Mouse (Mus musculus) CD4-positive, CD25-positive, alpha-beta regulatory T cell, adult 2 months (primary cell): ENCODE results near the gene Gm45062.

Experiments used
- DNase-seq: peaks from one replicate; pipeline ENCODE4 v3.0.0-alpha.2; 2012; ENCODE audit warnings: low read depth, low spot score

Gm45062 gene

DNA sequence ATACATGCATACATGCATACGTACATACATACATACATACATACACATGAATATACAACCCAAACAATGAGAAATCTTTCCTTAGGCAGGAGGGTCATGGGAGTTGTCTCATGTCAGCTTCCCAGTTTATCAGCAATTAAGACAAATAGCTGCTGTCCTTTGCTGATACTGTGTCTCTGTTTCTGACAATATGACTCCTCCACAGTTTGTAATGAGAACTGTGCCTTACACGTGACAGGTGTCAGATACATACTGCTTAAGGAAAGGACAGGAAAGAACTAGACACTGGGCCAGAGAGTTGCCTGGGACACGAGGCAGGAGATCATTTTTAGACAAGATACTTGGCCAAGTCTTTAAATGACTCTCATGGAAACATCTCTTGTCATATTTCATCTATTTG is 215.1 kb downstream of the Gm45062 start:
- DNase-seq, result no peak

DNA sequence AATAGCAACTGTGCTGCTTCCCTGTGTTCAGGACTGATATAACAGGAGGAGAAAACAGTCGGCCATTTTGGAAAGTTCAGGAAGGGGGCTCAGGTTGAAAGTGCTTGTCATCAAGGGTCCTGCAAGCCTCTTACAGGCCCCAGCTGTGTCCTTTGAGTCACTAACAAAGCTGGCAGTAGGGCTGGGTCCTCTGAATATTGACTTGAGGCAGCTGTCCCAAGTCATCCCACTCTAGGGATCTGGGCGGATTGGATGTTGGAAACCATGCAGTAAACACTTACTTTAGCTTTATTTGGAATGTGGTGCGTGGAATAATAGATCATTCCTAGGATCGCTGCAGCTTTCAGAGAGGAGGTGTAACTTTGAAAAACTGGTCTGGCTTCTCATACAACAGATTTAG is 215.6 kb downstream of the Gm45062 start:
- DNase-seq, result no peak

DNA sequence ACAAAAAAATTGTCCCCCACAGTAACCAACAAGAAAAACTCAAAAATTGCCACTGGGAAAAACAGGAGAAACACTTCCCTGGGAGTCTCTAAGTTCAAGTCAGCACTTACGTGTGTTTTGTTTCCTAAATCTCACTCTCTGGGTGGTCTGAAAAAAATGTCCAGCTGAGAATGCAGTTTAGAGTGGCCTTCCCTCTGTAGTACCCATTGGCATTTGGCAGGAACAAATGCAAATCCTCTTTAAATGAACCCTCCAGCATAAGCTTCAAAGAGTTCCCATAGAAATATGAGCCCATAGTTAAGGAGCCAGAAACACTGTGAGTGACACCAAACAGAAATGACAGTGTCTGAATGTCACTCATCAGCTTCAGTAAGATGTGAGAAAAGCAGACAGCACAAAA is 219.9 kb downstream of the Gm45062 start:
- no peak for DNase-seq

DNA sequence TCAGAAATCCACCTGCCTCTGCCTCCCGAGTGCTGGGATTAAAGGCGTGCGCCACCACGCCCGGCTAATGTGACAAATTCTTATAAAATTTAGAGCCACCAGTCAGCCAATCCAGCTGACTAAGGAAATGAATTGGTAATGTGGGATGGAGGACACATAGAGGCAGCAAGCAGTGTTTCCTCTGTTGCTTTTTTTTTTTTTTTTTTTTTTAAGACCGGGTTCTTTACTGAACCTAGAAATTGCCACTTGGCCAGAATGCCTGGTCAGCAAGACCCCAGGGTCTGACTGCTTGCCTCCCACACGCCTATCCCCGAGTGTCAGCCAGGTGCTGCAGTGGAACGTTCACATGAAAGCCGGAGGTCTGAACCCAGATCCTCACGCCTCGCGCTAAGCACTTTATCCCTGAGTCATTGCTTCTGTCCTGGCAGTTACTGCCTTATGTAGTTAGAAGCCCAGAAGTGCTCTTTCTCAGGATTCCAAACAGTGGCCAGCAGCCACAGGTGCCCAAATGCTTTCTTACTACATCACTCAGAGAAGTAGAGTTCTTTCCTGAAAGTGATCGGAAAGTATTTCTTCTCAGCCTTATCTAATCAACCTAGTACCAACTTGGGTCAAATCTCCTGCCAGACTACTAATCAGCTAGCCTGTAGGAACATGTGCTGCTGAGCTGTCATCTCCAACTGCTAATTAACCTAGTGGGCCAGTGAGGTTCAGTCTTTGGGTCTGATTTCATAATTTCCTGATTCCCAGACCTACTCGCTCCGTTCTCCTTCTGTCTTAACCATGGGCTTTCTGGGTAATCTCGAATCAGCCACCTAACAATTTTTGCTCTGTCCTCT is 225.4 kb downstream of the Gm45062 start:
- peak; percentile 54 for DNase-seq

DNA sequence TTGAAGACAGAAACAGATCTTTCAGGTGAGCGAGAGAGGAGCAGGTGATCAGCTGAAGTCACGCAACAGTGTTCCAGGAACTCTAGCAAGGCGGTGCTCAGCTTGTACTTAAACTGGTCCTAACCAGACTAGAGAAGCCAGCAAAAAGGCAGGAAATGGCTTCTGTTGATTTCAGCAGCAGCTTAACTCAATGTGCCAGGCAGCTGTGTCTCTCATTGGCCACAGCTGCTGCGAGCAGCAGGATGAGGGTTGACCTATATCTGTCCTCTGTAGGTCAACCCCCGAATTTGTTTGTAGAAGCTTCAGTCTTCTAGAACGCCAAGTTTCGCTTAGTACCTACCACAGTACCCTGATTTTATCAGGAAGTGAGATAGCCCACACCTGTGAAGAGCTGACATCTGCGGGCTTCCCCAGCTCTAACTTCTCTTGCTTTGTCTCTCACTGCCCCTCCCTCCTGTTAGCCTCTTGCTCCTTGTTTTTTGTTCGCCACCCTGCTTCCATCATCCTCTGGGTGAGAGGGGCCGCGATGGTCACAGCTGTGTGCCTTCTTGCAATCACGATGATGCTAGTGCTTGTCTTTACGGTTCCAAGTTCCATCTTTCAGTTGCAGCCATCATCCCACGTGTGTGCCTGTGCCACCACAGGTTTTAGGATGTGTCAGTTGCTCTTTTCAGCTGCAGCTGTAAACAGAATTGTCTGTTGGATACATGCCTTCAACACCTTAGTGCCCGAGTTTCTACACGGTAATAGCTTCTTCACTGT is 226.3 kb downstream of the Gm45062 start:
- DNase-seq, result peak; percentile 85

DNA sequence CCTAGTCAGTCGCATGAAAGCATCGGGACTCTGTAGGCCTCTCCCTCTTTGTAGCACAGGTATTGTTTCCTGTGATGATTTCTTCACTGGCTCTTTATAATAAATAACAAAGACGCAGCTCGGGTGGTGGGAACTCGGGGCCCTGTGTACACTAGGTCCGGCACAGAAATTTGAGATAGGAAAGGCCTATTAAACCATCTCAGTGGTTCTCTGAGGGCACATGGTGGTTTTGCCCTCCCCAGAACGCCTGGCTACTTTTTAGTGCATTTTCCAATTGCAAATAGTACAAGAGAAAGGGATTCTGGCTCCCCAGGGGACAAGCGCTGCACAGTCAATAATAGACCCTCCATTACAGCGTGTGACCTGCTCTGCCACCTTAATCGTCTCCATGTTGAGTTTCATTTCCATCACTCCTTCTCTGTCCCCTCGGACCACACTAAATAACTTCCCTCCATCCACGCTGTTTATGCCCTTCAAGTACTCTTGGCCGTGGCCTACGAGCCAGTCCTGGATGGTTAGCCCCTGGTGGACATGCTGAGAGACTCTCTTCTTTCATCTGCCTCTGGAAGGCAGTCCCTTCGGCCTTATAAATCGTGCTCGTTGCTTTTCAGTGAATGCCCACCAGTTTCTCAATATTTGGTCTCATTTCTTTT is 227.3 kb downstream of the Gm45062 start:
- DNase-seq, result no peak

DNA sequence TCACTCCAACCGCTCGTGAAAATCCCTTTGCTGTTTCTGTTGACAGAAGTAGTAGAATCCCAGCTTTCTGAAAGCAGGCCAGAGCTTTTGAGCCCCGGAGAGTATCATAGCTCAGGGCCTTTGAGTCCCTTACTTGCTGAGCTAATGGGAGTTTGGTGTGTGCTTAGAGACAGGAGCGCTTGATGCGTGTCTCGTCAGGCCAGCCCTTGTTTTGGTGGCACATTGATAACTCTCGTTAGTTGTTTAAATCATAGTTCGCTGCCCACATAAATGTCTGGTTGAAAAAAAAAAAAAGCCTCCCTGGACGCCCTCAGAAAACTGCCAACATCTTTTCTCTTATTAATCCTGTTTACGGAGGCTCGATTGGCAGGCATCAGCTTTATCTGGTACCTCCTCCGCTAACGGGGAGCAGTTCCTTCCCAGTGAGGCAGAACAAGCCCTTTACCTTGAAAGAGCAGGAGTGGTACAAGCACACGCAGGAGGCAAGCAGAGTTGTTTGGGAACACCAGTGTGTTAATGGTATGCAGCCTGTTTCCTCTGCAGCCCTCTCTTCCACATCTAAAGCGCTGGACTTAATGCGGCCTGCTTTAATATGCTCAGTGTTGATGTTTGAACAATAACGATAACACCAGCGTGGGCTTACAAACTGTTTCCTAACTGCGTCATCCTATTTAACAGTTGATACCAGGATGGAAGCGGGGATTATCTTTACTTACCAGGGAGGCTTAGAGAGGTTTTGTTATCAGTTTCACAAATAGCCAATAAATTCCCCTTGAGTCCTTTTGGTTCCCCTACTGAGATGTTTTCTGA is 228.0 kb downstream of the Gm45062 start:
- no peak for DNase-seq

DNA sequence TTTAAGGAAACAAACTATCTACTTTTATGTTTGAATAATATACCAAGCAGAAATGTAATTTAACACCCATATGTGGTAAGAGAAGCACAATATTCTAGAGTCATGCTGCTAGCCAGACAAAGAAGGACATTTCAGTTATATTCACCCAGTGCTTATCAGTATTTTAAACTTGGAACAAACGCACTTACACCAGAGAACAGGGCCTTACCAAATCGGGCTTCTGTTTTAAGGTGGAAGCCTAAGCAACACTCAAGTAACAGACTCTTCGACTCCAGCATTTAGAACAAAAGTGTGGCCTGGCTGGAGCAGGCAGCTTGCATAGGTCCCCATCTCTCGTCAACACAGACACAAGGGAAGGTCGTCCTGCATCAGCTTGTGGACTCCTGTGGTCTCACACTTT is 229.0 kb downstream of the Gm45062 start:
- no peak for DNase-seq

DNA sequence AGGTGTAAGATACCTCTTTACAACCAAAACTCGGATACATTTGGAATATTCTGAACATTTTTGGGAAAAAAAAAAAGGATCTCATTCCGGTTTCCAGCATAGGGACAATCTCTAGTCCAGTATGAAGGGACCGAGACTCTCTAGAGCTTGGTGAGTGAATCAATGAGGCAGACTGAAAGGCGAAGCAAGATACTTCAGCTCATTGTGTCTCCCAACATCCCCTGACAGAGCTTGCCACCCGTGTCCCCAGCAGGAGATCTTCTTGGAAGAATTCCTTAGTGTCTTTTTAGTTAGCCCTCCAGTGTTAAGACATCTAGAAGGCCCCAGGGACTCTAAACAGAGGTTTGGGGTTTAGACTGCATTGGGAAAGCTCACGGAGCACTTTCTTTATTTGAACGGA is 230.0 kb downstream of the Gm45062 start:
- DNase-seq, result no peak

DNA sequence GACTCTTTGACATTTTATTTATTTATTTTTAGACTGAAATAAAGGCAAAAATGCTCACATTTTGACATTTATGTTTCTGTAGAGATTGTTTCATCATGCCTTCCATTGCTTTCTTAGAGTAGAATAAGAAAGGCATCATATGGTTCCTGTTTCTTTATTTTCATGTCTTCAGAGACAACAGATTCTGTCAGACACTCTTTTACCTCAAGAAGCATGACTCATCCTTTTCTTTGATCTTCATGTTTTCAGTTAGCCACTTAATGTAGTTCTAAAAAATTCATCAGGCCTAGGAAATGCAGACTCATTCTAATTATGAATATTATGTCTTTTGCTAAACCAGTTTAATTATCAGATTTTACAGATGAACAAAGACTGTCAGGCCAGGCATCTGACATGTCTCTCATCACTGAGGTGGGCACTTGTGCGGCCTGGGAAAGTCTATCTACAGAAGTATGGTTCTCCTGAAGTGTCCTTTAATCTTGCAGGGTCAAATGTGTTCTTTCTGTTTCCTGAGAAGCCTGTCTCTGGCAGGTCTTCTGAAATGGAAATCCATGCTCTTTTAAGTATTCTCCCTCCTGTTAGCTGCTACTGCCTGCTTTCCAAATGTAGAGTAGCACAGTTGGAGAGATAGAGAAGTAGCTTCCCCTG is 230.8 kb downstream of the Gm45062 start:
- DNase-seq, result no peak

DNA sequence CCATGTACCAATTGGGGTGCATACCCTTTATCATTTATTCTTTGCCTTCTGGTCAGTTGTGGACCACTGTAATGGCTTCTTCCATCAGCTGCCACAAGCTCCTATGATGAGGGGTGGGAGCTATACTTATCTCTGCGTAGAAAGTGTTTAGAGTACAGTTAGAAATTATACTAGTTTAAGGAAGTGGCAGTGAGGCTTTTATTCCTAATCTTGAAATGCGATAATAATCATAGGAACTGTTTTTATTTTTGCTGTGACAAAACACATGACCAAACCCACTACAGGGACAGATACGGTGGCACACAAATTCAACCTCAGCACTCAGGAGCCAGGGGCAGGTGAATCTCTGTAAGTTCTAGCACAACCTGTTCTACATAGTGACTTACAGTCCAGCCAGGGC is 233.0 kb downstream of the Gm45062 start:
- no peak for DNase-seq

DNA sequence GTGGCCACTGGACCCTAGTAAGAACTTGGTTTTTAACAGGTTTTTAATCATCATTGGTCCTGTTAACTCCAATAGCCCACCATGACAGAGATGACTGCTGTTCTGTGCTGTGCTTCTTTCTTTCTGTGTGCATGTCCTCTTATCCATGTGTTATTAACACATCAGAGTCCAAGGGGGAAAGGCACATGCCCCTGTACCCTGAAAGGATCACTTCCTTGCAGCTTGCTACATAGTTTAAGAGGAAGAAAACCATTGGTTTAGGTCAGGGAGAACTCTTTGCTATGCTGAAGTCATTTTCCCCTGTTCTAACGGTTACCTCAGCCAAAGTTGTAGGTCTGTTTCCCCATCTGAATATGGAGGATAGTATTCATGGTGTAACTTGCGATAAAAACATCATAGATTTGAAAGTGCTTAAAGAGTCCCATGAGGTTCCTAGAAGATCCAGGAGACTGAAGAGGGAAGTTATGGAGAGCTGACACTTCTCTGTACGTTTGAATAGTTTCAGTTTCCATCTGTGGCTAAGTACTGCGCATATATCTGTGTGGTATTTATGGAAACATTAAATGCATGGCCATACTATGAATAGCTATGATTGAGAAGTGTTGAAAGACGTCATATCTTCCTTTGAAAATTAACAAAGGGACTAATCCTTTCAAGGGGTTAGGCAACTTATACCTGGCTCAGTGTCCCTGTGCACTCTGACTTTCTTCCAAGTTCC is 236.0 kb downstream of the Gm45062 start:
- no peak for DNase-seq

DNA sequence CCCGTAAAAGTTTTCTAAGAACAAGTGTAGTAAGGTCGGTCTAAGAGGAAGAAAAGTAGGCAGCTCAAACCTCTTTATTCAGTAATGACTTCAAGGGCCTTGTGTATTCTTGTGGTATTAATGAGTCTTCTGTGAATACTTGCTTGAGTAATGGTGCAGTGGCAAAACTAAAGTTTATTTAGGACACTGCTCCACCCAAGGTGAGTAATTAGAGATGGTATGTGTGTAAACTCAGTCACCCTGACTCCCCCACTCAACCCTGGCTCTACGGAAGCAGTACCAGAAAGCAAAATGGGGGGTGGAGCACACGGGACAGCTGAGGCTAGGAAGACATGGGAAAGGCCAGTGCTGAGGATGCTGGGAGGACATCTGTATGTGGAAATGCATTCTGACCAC is 236.6 kb downstream of the Gm45062 start:
- DNase-seq, result no peak

DNA sequence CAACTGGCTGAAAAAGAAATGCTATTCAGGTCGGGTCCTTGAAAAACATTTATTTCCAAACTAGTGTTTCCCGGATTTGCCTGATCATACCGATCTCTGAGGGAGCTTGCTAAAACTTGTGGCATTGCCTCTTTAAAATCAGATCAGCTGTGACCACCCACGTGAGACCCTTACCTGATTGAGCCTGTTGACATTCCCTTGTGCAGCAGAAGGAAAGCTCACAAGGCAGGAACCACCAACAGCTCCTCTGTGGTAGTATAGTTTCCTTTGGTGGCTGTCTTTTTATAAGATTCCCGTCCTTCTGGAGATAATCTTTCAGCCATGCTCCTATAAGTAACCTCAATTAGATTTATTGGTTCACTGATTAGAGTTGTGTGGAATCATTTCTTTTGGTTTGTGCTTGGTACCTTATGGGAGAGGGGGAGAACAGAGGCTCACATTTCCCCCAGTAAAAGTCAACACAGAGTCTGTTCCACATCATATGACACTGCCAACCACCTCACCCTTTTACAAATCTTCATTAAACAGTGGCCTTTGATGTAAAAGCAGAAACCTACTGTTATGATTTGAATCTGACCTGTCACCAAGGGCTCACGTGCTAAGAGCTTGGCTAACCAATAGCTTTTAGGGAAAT is 238.1 kb downstream of the Gm45062 start:
- no peak for DNase-seq

DNA sequence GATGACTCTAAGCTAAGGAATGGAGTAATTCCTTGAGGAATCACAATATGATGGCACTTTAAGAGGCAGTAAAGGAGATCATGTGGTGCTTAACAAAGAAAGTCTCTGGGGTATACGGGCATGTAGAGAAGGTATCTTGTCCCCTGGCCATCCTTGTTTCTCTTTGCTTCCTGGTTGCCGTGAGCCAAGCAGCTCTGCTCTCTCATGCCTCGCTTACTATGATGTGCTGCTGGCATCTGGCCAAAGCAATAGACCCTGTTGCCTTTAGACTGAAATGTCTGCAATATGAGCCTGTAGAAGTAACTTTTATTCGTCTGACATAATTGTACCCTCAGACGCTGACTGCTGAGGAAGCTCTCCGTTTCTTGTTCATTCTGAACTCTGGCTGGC is 238.6 kb downstream of the Gm45062 start:
- DNase-seq, result peak; percentile 28

DNA sequence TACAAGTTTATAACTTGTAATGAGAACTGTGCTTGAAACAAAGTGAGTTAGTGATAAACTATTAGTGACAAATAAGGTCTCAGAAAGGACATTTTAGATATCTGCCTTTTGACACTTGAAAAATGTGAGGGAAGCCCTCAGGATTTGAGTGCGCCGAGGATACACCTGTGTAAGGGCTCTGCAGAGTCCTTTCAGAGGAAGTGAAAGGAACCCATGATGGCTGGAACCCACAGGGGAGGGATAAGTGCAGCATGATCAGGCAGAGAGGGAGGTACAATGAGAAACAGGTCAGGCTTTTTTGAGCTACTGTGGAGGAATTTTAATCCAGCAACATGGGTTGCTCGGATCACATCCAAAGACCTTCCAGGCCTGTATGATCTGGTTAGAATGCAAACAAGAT is 239.7 kb downstream of the Gm45062 start:
- no peak for DNase-seq

DNA sequence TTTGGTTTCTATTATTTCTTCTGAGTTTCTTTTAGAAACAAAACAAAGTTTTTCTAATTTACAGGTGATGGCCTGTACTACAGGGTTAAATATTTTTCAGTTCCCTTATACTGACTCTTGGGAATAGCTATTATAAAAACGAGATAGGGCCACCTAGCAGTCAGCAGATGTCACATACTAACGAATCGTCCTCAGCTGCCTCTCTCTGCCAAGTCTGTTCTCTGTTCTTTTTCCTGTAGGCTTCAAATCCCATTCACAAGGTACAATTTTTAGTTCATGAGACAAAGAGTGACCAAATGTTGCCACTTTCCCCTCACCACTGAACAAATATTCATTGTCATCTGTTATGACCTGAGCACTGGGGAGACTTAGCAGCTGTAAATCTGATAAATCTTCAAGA is 244.7 kb downstream of the Gm45062 start:
- DNase-seq, result no peak

DNA sequence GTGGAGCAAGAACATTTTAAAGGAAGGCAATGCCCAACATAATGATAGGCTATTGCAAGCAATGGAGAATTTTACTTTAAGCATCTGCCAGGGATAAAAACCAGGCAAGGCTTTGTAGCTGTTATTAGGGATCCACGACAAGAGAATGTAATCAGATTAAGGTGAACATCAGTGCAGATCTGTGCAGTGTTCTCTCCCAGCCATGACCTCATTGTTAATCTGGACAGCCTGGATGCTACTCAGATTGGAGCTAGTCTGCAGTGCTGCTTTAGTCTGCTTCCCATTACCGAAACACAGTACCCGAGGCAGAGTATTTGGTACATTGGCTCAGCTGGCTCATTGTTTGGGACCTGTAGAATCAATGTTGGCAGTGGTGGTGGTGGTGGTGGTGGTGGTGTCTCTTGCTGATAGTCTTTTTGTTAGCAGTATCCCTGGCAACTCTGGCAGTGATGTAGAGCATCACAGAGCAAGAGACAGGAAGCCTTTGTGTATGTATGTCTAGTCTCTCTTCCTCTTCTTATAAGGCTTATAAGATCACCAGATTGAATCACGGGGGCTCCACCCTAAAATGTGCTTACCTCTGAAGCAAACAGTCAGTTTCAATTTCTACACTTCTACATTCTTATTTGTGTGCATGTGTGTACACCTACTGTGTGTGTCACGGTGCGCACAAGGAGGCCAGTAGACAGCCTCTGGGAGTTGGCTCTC is 245.4 kb downstream of the Gm45062 start:
- DNase-seq, result peak; percentile 84

DNA sequence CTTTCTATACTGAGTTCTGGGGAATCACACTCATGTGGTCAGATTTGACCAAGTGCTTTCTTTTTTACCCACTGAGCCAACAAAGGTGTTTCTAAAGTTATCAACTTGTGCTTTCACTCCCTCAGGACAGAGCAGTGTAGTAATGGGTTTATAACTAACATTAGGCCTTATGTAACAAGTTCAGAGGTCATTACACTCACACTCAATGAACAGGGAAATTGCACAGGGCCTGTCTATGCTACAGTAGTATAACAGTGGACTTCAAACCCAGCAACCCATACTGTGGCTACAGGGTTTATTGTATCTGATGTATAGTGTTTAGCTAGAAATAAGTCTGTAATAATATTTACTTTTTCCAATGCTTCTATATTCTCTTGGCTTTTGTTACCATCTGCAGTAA is 247.4 kb downstream of the Gm45062 start:
- DNase-seq, result no peak
